Mouse (Mus musculus) frontal cortex, postnatal 14 days (tissue): ENCODE data around the gene Nfe2l2.
"Not testable (repeated sequence)": the region's sequence is repeated elsewhere in the genome, so short reads cannot be mapped to it uniquely, and the experiment has no call there.

Experiments used
- DNase-seq, 2 experiments: peaks; one replicate each; pipeline ENCODE4 v3.0.0; 2022; ENCODE audit warnings: low spot score in 2 of 2

Nfe2l2 gene

DNA sequence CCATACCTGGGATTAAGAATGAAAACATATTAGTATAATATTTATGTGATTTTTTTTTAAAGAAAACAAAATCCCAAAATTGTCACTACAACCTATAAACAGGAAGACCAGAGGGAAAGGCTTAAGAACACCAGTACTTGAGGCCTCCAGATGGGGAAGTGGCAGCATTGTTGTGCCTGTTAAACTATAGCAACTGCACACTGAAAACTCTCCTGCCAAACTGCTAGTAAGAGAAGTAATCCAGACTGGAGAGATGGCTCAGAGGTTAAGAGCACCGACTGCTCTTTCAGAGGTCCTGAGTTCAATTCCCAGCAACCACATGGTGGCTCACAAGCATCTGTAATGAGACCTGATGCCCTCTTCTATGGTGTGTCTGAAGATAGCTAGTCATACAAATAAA, 54.0 kb downstream of the Nfe2l2 start:
- no peak for DNase-seq

DNA sequence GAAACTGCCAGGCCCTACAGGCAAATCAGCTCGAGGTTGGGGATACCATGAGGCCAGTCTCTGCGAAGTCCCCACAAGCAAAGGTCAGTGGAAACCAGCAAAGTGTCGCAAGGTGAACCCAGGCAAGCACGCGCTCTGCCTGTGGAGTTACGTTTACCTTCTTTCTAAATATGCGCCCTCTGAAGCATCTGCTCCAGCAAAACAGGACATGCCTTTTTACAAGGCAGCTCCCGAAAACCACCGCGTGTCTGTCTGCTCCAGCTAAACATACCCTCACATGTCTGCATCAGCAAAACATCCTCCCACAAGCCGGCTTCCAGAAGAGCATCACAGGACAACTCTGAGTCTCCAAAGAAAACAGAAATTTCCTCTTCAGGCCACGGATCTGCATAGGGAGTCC, 59.2 kb downstream of the Nfe2l2 start:
- DNase-seq = no peak

DNA sequence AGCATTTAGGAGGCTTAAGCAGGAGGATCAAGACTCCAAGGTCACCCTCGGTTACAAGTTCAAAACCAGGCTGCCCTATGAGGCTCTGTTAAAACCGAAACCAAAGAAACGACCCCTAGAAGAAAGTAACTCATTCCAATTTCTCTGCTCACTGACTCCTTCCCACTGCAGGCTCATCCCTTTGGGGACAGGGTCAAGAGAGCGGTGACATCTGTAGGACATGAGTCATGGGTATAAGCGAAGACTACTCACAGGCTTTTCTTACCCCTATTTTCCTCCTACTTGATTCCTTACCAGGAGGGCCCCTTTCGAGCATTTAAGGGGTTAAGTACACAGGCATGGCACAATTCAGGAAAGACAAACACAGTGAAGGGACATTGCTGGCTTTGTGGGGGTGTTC, 60.5 kb downstream of the Nfe2l2 start:
- DNase-seq = no peak

DNA sequence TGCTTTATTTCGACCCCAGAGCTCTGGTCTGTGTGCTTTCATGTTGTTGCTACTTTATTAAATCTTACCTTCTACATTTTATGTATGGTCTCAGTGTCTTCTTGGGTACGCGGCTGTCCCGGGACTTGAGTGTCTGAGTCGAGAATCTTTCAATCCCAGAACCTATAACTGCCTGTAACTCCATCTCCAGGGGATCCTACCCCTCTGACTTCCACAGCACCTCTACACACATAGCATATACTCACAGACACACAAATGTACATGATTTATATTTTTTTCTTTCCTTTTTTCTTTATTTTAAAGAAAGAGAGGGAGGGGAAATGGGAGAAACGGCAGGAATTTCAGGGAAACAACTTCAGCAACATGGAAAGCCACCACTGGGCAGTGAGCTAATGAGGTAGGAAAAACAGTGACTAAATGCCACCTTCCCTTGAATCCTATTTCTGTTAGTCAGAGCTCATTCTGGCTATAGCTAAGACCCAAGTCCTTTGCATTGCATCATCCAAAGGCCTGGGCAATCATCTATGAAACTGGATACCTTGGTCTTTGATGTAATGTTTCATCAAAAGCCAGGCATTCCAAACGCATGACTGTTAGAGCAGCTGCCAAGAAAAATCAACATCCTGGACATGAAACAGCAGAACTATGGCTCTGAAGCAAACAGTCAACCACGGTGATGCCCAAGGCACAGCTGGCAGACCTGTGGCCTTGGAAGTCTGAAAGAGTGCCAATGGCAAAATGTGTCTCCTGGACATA, 61.5 kb downstream of the Nfe2l2 start:
- DNase-seq = no peak

DNA sequence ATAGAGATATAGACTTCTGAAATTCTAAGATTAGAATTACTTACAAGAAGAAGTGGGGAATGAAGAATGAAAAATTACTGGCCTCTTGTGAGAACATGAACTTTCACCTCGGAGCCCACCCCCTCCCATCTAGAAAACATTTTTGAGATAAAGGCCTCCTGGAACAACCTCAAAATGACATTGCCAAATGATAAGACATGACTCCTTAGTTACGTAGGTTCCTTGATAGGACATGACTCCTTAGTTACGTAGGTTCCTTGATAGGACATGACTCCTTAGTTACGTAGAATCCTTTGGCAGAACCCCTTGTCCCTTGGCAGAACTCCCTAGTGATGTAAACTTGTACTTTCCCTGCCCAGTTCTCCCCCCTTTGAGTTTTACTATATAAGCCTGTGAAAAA, 62.1 kb downstream of the Nfe2l2 start:
- not testable (repeated sequence) for DNase-seq

DNA sequence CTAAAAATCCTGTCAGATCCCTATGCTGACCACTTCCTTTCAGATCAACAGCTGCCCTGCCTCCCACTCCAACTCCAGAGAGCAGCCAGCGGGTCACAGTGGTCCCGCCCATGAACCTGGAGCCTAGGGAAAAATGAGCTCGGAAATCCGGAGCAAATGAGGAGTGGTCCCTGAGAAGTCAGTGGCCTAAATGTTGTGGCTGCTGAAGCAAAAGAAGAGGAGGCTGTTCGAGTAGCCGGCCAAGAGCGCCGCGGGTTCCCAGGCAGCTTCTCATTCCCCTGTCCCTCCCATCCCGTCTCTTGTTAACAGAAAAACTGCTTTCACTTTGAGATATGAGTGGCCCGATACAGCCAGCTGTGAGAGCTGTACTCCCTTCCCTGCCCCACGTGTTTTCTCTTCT, 64.9 kb downstream of the Nfe2l2 start:
- DNase-seq = not testable (repeated sequence)

DNA sequence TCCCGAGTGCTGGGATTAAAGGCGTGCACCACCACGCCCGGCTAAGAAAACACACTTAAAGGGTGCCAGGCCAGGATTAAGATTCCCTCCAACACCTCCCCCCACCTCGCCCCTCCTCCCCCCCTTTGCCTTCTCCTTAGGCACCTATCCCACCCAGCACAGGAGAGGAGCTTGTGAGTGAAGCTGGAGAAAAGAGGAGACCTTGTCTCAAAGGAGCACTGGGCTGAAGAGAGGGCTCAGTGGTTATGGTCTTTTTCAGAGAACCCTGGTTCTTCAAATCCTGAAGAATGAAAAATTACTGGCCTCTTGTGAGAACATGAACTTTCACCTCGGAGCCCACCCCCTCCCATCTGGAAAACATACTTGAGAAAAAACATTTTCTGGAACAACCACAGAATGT, 66.6 kb downstream of the Nfe2l2 start:
- not testable (repeated sequence) for DNase-seq

DNA sequence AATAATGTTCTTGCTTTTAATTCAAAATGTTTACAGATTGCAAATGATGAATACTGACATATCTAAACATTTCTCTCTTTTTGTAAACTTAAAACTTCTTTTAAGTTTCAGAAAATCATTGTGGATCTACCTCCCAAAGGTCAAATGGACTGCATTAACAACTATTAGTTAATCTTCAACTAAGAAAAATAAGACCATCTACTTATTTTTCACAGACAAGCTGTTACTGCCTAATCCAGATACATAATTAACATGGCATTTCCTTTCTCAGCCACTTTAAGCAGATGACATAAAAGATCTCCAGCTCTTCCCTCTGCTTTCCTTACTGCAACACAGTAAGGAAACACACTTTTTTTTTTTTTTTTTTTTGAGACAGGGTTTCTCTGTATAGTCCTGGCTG, 67.1 kb downstream of the Nfe2l2 start:
- DNase-seq = no peak

DNA sequence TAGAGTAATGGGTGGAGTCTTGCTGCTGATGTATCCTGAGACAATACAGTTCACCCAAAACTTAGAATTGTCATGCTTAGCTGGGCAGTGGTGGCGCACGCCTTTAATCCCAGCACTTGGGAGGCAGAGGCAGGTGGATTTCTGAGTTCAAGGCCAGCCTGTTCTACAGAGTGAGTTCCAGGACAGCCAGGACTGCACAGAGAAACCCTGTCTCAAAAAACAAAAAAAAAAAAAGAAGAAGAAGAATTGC, 67.5 kb downstream of the Nfe2l2 start:
- DNase-seq = not testable (repeated sequence)

DNA sequence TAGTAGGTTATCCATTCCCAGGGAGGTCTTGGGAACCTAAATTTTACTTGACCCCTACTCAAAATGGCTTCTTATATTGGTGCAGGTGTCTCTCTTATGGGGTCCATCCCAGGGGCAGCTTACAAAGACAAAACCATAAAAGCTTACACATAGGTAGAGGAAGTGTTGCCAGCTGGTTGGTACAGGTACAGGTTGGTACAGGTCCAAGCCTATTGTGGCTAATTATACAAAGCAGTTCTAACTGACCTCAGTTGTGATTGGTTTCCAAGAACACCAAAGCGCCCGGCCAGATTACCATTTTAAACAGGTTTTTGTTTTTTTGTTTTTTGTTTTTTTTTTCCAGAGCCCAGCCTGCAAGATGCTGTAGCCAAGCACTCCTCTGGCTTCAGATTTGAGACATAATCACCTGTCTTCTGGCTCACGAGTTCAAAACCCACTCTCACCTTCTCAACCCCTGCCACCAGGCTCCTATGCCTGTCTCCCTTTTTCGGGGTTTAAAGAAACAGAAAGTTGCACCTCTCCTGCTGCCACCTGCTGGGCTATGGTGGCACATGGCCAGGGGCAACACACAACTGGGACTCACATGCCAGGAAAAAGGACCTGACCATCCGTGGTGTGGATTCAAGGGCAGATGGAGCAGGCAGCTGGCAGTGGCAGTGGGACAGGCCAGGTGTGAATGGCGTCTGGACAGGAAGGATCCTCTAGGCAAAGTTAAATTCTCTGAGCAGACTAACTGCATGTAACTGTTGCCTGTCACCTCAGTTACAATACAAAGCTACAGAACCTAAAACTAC, 68.0 kb downstream of the Nfe2l2 start:
- DNase-seq = no peak

DNA sequence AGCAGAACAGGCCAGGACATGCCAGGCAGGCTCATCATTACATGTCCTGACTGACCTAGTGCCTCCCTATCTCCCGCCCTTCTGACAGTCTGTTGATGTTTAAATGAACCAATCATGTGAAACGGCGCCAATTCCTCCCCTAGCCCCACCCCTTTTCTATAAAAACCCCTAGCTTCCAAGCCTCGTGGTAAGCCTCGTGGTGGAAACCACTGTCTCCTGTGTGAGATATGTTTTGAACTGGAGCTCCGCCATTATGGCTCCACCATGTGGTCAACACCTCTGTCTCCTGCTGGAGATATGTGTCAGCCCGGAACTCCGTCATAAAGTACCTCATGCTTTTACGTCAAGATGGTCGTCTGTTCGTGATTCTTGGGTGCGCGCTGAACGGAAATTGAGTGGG, 70.0 kb downstream of the Nfe2l2 start:
- not testable (repeated sequence) for DNase-seq

DNA sequence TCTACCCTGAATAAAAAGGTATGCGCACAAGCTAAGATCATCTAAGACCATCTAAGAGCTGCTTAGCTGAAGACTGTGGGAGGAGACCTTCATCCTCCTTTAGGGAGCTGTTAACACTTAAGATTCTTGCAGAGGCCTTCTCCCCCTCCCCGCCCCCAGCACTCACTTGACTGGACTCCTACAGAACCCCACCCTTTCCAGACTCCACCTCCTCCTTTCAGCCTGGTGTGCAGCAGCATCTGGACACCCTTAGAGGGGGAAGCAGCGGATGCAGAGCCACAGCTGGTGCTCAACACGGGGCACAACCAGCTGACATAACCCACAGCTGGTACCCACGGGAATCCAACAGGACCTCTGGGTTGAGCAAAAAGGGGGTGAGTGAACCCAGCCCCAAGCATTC, 70.7 kb downstream of the Nfe2l2 start:
- no peak for DNase-seq

DNA sequence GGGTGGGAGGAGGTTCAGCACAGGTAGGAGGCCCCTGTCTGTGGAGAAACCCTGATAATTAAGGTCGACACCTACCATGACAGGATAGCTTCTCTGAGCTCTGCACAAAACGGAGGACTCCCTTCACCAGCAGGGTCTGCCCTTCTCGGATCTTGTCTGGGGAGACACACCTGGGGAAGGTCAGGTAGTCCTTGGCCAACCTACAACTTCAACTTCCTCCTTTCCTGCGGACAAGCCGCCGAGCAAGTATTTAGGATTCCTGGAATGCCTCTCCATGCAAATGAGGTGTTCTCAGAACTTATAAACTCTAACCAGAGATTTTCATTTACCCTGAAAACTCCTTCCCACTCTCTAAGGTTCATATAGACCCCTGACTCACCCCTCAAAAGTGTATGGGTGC, 71.1 kb downstream of the Nfe2l2 start:
- no peak for DNase-seq

DNA sequence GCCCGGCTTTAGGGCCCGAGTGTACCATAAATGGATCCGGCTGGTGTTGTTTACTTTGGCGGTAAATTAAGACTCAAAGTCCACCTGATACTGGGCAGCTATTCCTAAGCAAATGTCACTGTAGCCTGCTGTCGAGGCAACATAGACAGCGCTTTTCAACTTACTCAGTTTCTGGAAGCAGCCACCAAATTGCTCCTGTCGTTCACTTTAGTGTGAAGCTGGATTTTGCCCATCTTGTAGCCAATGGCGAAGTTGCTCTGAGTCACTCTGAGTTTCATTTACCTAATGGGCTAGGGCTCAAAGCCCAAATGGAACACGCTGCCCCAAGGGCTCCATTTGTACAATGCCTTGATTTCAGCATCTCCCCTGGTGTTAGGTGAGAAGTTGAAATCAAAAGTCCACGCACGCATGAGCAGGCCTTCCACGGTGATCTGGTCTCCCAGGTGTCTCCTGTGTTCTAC, 71.7 kb downstream of the Nfe2l2 start:
- DNase-seq = no peak

DNA sequence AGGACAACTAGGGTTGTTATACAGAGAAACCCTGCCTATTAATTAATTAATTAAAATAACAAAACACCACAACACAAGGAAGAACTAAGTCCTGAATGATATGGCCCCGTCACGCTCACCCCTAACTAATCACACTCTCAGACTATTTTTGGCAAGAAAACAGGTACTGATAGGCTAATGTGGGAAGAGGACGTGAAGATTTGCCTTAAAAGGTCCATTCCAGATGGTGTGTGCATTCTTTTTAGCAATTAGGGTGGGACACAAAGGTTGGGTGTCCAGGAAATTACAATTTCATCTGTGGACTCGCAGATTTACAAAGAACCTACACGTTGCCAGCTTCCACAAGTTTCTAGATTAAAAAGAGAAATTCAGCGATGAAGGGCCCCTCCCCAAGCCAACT, 72.4 kb downstream of the Nfe2l2 start:
- DNase-seq = no peak

DNA sequence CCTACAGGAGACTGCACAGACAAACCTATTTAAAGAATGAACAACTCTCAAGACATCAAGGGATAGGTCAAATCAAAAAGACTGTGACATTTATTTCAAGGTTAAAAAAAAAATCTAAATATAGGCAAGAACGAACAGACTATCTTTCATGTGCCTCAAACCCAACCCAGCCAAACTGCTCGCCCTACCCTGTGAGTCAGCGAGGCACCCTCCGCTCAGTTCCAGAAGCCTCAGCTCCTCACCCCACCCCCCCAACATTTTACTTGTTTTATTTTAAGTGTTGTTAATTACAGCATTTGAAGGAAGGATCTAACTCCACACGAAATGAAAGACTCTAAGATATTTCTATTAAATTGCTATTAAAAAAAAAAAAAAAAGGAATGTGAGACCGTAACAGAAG, 73.0 kb downstream of the Nfe2l2 start:
- no peak for DNase-seq

DNA sequence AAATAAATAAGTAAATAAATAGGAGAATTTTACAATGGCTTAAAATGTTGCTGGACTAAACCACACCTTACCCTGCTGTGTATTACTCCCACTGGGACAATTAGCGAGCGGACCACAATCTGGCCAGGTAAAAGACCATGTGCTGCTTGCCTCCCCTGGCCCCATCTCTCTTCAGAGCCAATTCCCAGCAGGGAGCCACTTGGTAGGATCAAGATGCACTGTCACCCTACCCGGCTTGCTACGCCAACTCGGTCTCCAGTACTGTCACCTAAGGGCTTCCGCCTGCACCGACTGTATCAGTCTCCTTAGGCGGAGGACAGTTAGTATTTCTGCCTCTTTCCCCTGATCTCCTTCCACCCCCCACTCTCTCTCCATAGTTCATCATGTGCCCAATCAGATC, 76.0 kb downstream of the Nfe2l2 start:
- no peak for DNase-seq

DNA sequence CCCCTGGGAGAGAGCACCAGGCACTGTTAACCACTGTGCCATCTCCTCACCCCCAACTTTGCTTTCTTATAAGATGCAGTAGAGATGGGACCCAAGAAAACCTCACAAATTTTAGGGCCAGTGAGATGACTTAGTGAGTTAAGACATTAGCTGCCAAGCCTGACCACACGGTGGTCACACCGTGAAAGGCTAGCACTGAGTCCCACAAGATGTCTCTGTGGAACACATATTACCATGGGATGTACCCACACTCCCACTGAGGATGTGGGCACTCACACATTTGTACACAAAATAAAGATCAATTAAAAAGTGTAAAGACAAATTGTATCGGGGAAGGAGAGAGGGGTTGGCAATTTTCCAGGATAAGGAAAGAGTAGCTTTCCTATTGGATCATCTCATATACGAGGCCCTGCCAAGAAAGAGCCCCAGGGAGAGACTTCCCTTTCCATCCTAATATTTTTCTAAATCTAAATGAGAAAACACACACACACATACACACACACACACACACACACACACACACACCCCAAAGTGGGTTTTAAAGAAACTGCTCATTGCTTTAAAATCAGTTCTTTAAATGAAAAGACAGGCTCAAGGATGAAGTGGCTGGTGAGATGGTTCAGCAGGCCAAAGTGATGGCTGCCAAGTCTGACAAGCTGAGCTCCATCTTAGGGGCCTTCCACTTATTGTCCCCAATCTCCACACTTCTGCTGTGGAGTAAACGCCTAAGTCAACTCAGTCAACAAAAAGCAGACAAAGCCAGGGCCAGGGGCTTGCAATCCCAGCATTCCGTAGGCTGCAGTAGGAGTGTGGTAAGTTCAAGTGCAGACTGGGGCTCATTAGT, 77.6 kb downstream of the Nfe2l2 start:
- DNase-seq = no peak
